Mouse (Mus musculus) urinary bladder, postnatal 4 days (tissue): ENCODE measurements around the gene Sit1.
A peak's percentile ranks its signal among the peaks of the same experiment; 100 is the strongest.

Experiments used
- DNase-seq, 2 experiments: peaks; one replicate each; pipeline ENCODE4 v3.0.0; 2021 to 2022; ENCODE audit warnings: low spot score in 2 of 2

The Sit1 gene

GRCm38 (mm10) chr4:43470301-43470700 is 13.2 kb downstream of the Sit1 start:
- no peak for DNase-seq

- no peak for DNase-seq
These were observed 16.7 kb downstream of the Sit1 start for GRCm38 (mm10) chr4:43466872-43467271.

- DNase-seq: no peak
These were observed 17.6 kb downstream of the Sit1 start for GRCm38 (mm10) chr4:43465935-43466334.

GRCm38 (mm10) chr4:43463102-43463501 is 20.4 kb downstream of the Sit1 start:
- DNase-seq: no peak

GRCm38 (mm10) chr4:43457124-43457523 is 26.4 kb downstream of the Sit1 start:
- DNase-seq: no peak

GRCm38 (mm10) chr4:43456470-43456869 is 27.1 kb downstream of the Sit1 start:
- no peak for DNase-seq

GRCm38 (mm10) chr4:43454041-43454836 is 29.3 kb downstream of the Sit1 start, which contains the start of gene Cd72:
Gene Cd72 (minus strand): TSS chr4:43454628.
- no peak for DNase-seq

GRCm38 (mm10) chr4:43453413-43453812 is 30.1 kb downstream of the Sit1 start:
- no peak for DNase-seq

- DNase-seq: no peak
These were observed 31.2 kb downstream of the Sit1 start for GRCm38 (mm10) chr4:43452315-43452714.

GRCm38 (mm10) chr4:43448554-43448953 is 35.0 kb downstream of the Sit1 start:
- DNase-seq: no peak

GRCm38 (mm10) chr4:43447251-43447650 is 36.3 kb downstream of the Sit1 start:
- peak in 1 of 2 experiments; percentile 61 for DNase-seq

- DNase-seq: peak in 1 of 2 experiments; percentile 60
These were observed 40.0 kb downstream of the Sit1 start for GRCm38 (mm10) chr4:43443511-43443910.

GRCm38 (mm10) chr4:43442456-43443361 is 40.8 kb downstream of the Sit1 start:
- DNase-seq: peak; percentile 73 to 75

GRCm38 (mm10) chr4:43442044-43442443 is 41.5 kb downstream of the Sit1 start:
- DNase-seq: peak; percentile 99 to 100

GRCm38 (mm10) chr4:43441639-43442038 is 41.9 kb downstream of the Sit1 start, which contains the start of gene Tesk1:
Gene Tesk1 (plus strand): TSS chr4:43441939.
- no peak for DNase-seq

- DNase-seq: no peak
These were observed 50.7 kb downstream of the Sit1 start for GRCm38 (mm10) chr4:43432832-43433231.
